Mouse (Mus musculus): ENCODE data around the gene Kin.

Kin gene

GRCm38 (mm10) chr2:10080310-10081010, at the start of gene Kin, which contains the start of gene Atp5c1:
Gene Kin (plus strand): TSS chr2:10080593.
Gene Atp5c1 (minus strand): TSS chr2:10080510.
- DNase-seq (ENCODE audit: low spot score in 2 of 2): peak; percentile 97 to 98

GRCm38 (mm10) chr2:10033684-10034083, 46.7 kb upstream of the Kin start:
- no peak for DNase-seq (ENCODE audit: low spot score in 2 of 2)

GRCm38 (mm10) chr2:10034976-10035375, 45.4 kb upstream of the Kin start:
- no peak for DNase-seq (ENCODE audit: low spot score in 2 of 2)

- DNase-seq (ENCODE audit: low spot score in 2 of 2): peak; percentile 1 to 4
Observed at GRCm38 (mm10) chr2:10047758-10048436, 32.5 kb upstream of the Kin start.

GRCm38 (mm10) chr2:10048461-10048860, 31.9 kb upstream of the Kin start, which contains the start of gene Taf3:
Gene Taf3 (minus strand): TSS chr2:10048596.
- DNase-seq (ENCODE audit: low spot score in 2 of 2): peak; percentile 80 to 88

GRCm38 (mm10) chr2:10049456-10049855, 30.9 kb upstream of the Kin start:
- no peak for DNase-seq (ENCODE audit: low spot score in 2 of 2)

- no peak for DNase-seq (ENCODE audit: low spot score in 2 of 2)
Observed at GRCm38 (mm10) chr2:10050878-10051277, 29.5 kb upstream of the Kin start.

GRCm38 (mm10) chr2:10051996-10052395, 28.4 kb upstream of the Kin start:
- DNase-seq (ENCODE audit: low spot score in 2 of 2): no peak

GRCm38 (mm10) chr2:10058836-10059235, 21.6 kb upstream of the Kin start:
- no peak for DNase-seq (ENCODE audit: low spot score in 2 of 2)

GRCm38 (mm10) chr2:10071751-10072150, 8.6 kb upstream of the Kin start:
- DNase-seq (ENCODE audit: low spot score in 2 of 2): no peak

- no peak for DNase-seq (ENCODE audit: low spot score in 2 of 2)
Observed at GRCm38 (mm10) chr2:10074470-10074869, 5.9 kb upstream of the Kin start.

GRCm38 (mm10) chr2:10076675-10077074, 3.7 kb upstream of the Kin start:
- DNase-seq (ENCODE audit: low spot score in 2 of 2): no peak

GRCm38 (mm10) chr2:10079745-10080309, 566 bp upstream of the Kin start:
- no peak for DNase-seq (ENCODE audit: low spot score in 2 of 2)

GRCm38 (mm10) chr2:10081453-10082080, 1.2 kb downstream of the Kin start:
- DNase-seq (ENCODE audit: low spot score in 2 of 2): no peak

GRCm38 (mm10) chr2:10082737-10083136, 2.3 kb downstream of the Kin start:
- DNase-seq (ENCODE audit: low spot score in 2 of 2): no peak

- DNase-seq (ENCODE audit: low spot score in 2 of 2): no peak
Observed at GRCm38 (mm10) chr2:10087256-10087850, 7.0 kb downstream of the Kin start.

GRCm38 (mm10) chr2:10094327-10095100, 14.1 kb downstream of the Kin start:
- no peak for DNase-seq (ENCODE audit: low spot score in 2 of 2)

GRCm38 (mm10) chr2:10098598-10099215, 18.3 kb downstream of the Kin start:
- DNase-seq (ENCODE audit: low spot score in 2 of 2): peak in 1 of 2 experiments; percentile 25

- DNase-seq (ENCODE audit: low spot score in 2 of 2): no peak
Observed at GRCm38 (mm10) chr2:10100471-10100870, 20.1 kb downstream of the Kin start.

GRCm38 (mm10) chr2:10101180-10101579, 20.8 kb downstream of the Kin start:
- peak; percentile 21 to 34 for DNase-seq (ENCODE audit: low spot score in 2 of 2)

Data from natural killer cell, adult 2 months (primary cell).